Mouse (Mus musculus) megakaryocyte, adult 5-6 weeks (primary cell): ENCODE measurements around the gene Il1r1. TPM values are rescaled to one million over a fixed set of nuclear protein-coding genes. Genes with fewer than 3 reads are reported as not detected.

Source experiments
- ATAC-seq: 2 replicates; pipeline ENCODE4 v1.8.0; 2016; ENCODE audit warnings: mild to moderate bottlenecking, inconsistent platforms; ENCODE audit not compliant: poor library complexity, severe bottlenecking
- total RNA-seq, 2 experiments: library from RNA; stranded (forward) in 1 of 2; stranded (reverse) in 1 of 2; fragments of 153-499, 151-499 nt in 1 of 2; fragments of 221-1000, 200-1000 nt in 1 of 2; gene quantifications; 2 replicates each; pipeline versions ENCODE4 v1.2.3 to v1.2.4; 2015 to 2017

The Il1r1 gene
- total RNA-seq, 2 experiments from 2014 or later: 0.29 to 0.67 TPM

GRCm38 (mm10) chr1:40311123-40311522 lies 86.2 kb downstream of the Il1r1 start:
- no peak for ATAC-seq

GRCm38 (mm10) chr1:40311625-40312024 lies 86.7 kb downstream of the Il1r1 start:
- no peak for ATAC-seq

- no peak for ATAC-seq
Measured at GRCm38 (mm10) chr1:40314016-40314415, 89.1 kb downstream of the Il1r1 start.

GRCm38 (mm10) chr1:40317657-40318056 lies 92.8 kb downstream of the Il1r1 start:
- no peak for ATAC-seq

GRCm38 (mm10) chr1:40321824-40322223 lies 96.9 kb downstream of the Il1r1 start:
- ATAC-seq: peak; percentile 81

GRCm38 (mm10) chr1:40322543-40322942 lies 97.7 kb downstream of the Il1r1 start:
- no peak for ATAC-seq

GRCm38 (mm10) chr1:40324457-40324856 lies 99.6 kb downstream of the Il1r1 start, which contains the start of gene Il1rl2:
Il1rl2 (plus strand) TSS chr1:40324610.
- ATAC-seq: peak; percentile 44; the same call in 1 of the 2 replicates

- ATAC-seq: peak; percentile 36; the same call in 1 of the 2 replicates
Measured at GRCm38 (mm10) chr1:40324955-40325702, 100.2 kb downstream of the Il1r1 start.

- ATAC-seq: no peak
Measured at GRCm38 (mm10) chr1:40325711-40326327, 100.9 kb downstream of the Il1r1 start.

- no peak for ATAC-seq
Measured at GRCm38 (mm10) chr1:40327604-40328003, 102.7 kb downstream of the Il1r1 start.

GRCm38 (mm10) chr1:40329526-40329925 lies 104.6 kb downstream of the Il1r1 start:
- no peak for ATAC-seq

GRCm38 (mm10) chr1:40330181-40330580 lies 105.3 kb downstream of the Il1r1 start:
- ATAC-seq: no peak

- no peak for ATAC-seq
Measured at GRCm38 (mm10) chr1:40339346-40339745, 114.5 kb downstream of the Il1r1 start.

GRCm38 (mm10) chr1:40340102-40340501 lies 115.2 kb downstream of the Il1r1 start:
- no peak for ATAC-seq

- ATAC-seq: no peak
Measured at GRCm38 (mm10) chr1:40352158-40352903, 127.5 kb downstream of the Il1r1 start.

- ATAC-seq: no peak
Measured at GRCm38 (mm10) chr1:40352904-40353286, 128.0 kb downstream of the Il1r1 start.

- peak; percentile 39; the same call in 1 of the 2 replicates for ATAC-seq
Measured at GRCm38 (mm10) chr1:40354665-40355064, 129.8 kb downstream of the Il1r1 start.

- peak; percentile 56 for ATAC-seq
Measured at GRCm38 (mm10) chr1:40355431-40355843, 130.6 kb downstream of the Il1r1 start.

GRCm38 (mm10) chr1:40355904-40356521 lies 131.1 kb downstream of the Il1r1 start:
- peak; percentile 88 for ATAC-seq

GRCm38 (mm10) chr1:40357921-40358320 lies 133.0 kb downstream of the Il1r1 start:
- ATAC-seq: no peak

- ATAC-seq: no peak
Measured at GRCm38 (mm10) chr1:40358351-40358750, 133.5 kb downstream of the Il1r1 start.
